Mouse (Mus musculus): Measurements from ENCODE around the gene Cdc25b. TPM values are rescaled to one million over a fixed set of nuclear protein-coding genes. Genes with fewer than 3 reads are reported as not detected.

Cdc25b gene
- polyA plus RNA-seq, 1 experiment from 2014 or later, result 102 TPM

- peaks cover 16% of the 10 kb centered on the region for H3K4me1 ChIP-seq (replicated peaks; ENCODE audit: control insufficient read depth, insufficient read depth, low read length)
- H3K36me3 ChIP-seq (ENCODE audit: control insufficient read depth, insufficient read depth, low read length), result no peaks in the 10 kb centered on the region
- peak overlapping the region; percentile 97 for H3K4me2 ChIP-seq (replicated peaks; ENCODE audit: low read depth, low read length)
- no peaks in the 10 kb centered on the region for H3K9me3 ChIP-seq (ENCODE audit: control insufficient read depth, low read length)
- peak overlapping the region; percentile 84 for H3K4me3 ChIP-seq (ENCODE audit: low read depth, low read length)
- H3K27me3 ChIP-seq (ENCODE audit: control insufficient read depth, insufficient read depth, low read length), result no peaks in the 10 kb centered on the region
- peak overlapping the region; percentile 89 for H3K27ac ChIP-seq (ENCODE audit: low read depth, low read length)
- DNase-seq (ENCODE audit: low spot score), result peak; percentile 75
- peak; percentile 66 for ATAC-seq (ENCODE audit: low FRiP score)
- H3K9ac ChIP-seq (ENCODE audit: low read depth, low read length), result peak overlapping the region; percentile 95
- 1% methylated on average over 65 of the region's 67 CpGs for WGBS
These were observed 7.4 kb upstream of the Cdc25b start for GRCm38 (mm10) chr2:131179246-131179886.

- 2% methylated on average over 44 of the region's 57 CpGs for WGBS
- H3K4me3 ChIP-seq (ENCODE audit: low read depth, low read length), result peak within 1 kb of the TSS; percentile 84
- peaks cover 16% of the 10 kb centered on the region for H3K4me1 ChIP-seq (replicated peaks; ENCODE audit: control insufficient read depth, insufficient read depth, low read length)
- DNase-seq (ENCODE audit: low spot score) (peak; percentile 93), ATAC-seq (ENCODE audit: low FRiP score) (peak; percentile 81)
- H3K9me3 ChIP-seq (ENCODE audit: control insufficient read depth, low read length), result no peaks in the 10 kb centered on the region
- peak within 1 kb of the TSS; percentile 95 for H3K9ac ChIP-seq (ENCODE audit: low read depth, low read length)
- peak within 1 kb of the TSS; percentile 97 for H3K4me2 ChIP-seq (replicated peaks; ENCODE audit: low read depth, low read length)
- H3K27me3 ChIP-seq (ENCODE audit: control insufficient read depth, insufficient read depth, low read length), result no peaks in the 10 kb centered on the region
- no peaks in the 10 kb centered on the region for H3K36me3 ChIP-seq (ENCODE audit: control insufficient read depth, insufficient read depth, low read length)
- peak within 1 kb of the TSS; percentile 89 for H3K27ac ChIP-seq (ENCODE audit: low read depth, low read length)
These were observed 6.7 kb upstream of the Cdc25b start, which contains the start of gene Cenpb for GRCm38 (mm10) chr2:131179990-131180587. Gene Cenpb (minus strand): TSS chr2:131180067.

GRCm38 (mm10) chr2:131186343-131186742 lies 406 bp upstream of the Cdc25b start:
- H3K4me2 ChIP-seq (replicated peaks; ENCODE audit: low read depth, low read length), result peak overlapping the region; percentile 80
- under 1% methylated on average over 14 of the region's 14 CpGs for WGBS
- peaks cover 11% of the 10 kb centered on the region for H3K4me1 ChIP-seq (replicated peaks; ENCODE audit: control insufficient read depth, insufficient read depth, low read length)
- ATAC-seq (ENCODE audit: low FRiP score) (no peak), DNase-seq (ENCODE audit: low spot score) (no peak)
- H3K4me3 ChIP-seq (ENCODE audit: low read depth, low read length), result peak overlapping the region; percentile 72
- peak overlapping the region; percentile 89; the same call in 1 of the 2 replicates for H3K9ac ChIP-seq (ENCODE audit: low read depth, low read length)
- H3K36me3 ChIP-seq (ENCODE audit: control insufficient read depth, insufficient read depth, low read length), result no peaks in the 10 kb centered on the region
- H3K9me3 ChIP-seq (ENCODE audit: control insufficient read depth, low read length), result no peaks in the 10 kb centered on the region
- H3K27ac ChIP-seq (ENCODE audit: low read depth, low read length), result peak overlapping the region; percentile 80; the same call in 1 of the 2 replicates
- H3K27me3 ChIP-seq (ENCODE audit: control insufficient read depth, insufficient read depth, low read length), result no peaks in the 10 kb centered on the region; the same call in 1 of the 2 replicates

GRCm38 (mm10) chr2:131187602-131187922 lies 813 bp downstream of the Cdc25b start:
- H3K27me3 ChIP-seq (ENCODE audit: control insufficient read depth, insufficient read depth, low read length), result no peaks in the 10 kb centered on the region; the same call in 1 of the 2 replicates
- no peaks in the 10 kb centered on the region for H3K9me3 ChIP-seq (ENCODE audit: control insufficient read depth, low read length)
- H3K4me1 ChIP-seq (replicated peaks; ENCODE audit: control insufficient read depth, insufficient read depth, low read length), result peaks cover 13% of the 10 kb centered on the region
- peak overlapping the region; percentile 80 for H3K4me2 ChIP-seq (replicated peaks; ENCODE audit: low read depth, low read length)
- H3K36me3 ChIP-seq (ENCODE audit: control insufficient read depth, insufficient read depth, low read length), result no peaks in the 10 kb centered on the region
- DNase-seq (ENCODE audit: low spot score), result peak; percentile 48
- H3K27ac ChIP-seq (ENCODE audit: low read depth, low read length), result 0 out of 2 replicates have a peak overlapping the region, but pooled peaks have one; percentile 80
- H3K9ac ChIP-seq (ENCODE audit: low read depth, low read length), result peak overlapping the region; percentile 89
- ATAC-seq (ENCODE audit: low FRiP score), result no peak
- 30% methylated on average over 3 of the region's 3 CpGs for WGBS
- H3K4me3 ChIP-seq (ENCODE audit: low read depth, low read length), result peak overlapping the region; percentile 72

- H3K4me2 ChIP-seq (replicated peaks; ENCODE audit: low read depth, low read length), result peak overlapping the region; percentile 80
- H3K27ac ChIP-seq (ENCODE audit: low read depth, low read length), result no peak overlapping the region
- ATAC-seq (ENCODE audit: low FRiP score) (no peak), DNase-seq (ENCODE audit: low spot score) (no peak)
- H3K9ac ChIP-seq (ENCODE audit: low read depth, low read length), result no peak overlapping the region
- H3K9me3 ChIP-seq (ENCODE audit: control insufficient read depth, low read length), result no peaks in the 10 kb centered on the region
- H3K4me1 ChIP-seq (replicated peaks; ENCODE audit: control insufficient read depth, insufficient read depth, low read length), result peaks cover 13% of the 10 kb centered on the region
- no peaks in the 10 kb centered on the region; the same call in 1 of the 2 replicates for H3K27me3 ChIP-seq (ENCODE audit: control insufficient read depth, insufficient read depth, low read length)
- 96% methylated on average over 5 of the region's 5 CpGs for WGBS
- peak overlapping the region; percentile 72; the same call in 1 of the 2 replicates for H3K4me3 ChIP-seq (ENCODE audit: low read depth, low read length)
- H3K36me3 ChIP-seq (ENCODE audit: control insufficient read depth, insufficient read depth, low read length), result peaks cover 7% of the 10 kb centered on the region
These were observed 1.6 kb downstream of the Cdc25b start for GRCm38 (mm10) chr2:131188311-131188710.

GRCm38 (mm10) chr2:131189521-131190309 lies 3.0 kb downstream of the Cdc25b start:
- peaks cover 13% of the 10 kb centered on the region for H3K4me1 ChIP-seq (replicated peaks; ENCODE audit: control insufficient read depth, insufficient read depth, low read length)
- peak overlapping the region; percentile 89 for H3K27ac ChIP-seq (ENCODE audit: low read depth, low read length)
- H3K4me3 ChIP-seq (ENCODE audit: low read depth, low read length), result no peak overlapping the region
- peak overlapping the region; percentile 1 for H3K4me2 ChIP-seq (replicated peaks; ENCODE audit: low read depth, low read length)
- H3K9ac ChIP-seq (ENCODE audit: low read depth, low read length), result no peak overlapping the region
- H3K9me3 ChIP-seq (ENCODE audit: control insufficient read depth, low read length), result no peaks in the 10 kb centered on the region
- no peaks in the 10 kb centered on the region; the same call in 1 of the 2 replicates for H3K27me3 ChIP-seq (ENCODE audit: control insufficient read depth, insufficient read depth, low read length)
- DNase-seq (ENCODE audit: low spot score), result no peak
- ATAC-seq (ENCODE audit: low FRiP score), result no peak
- H3K36me3 ChIP-seq (ENCODE audit: control insufficient read depth, insufficient read depth, low read length), result peaks cover 16% of the 10 kb centered on the region
- 41% methylated on average over 5 of the region's 5 CpGs for whole genome bisulfite sequencing

- WGBS, result 14% methylated on average over 10 of the region's 10 CpGs
- no peaks in the 10 kb centered on the region for H3K9me3 ChIP-seq (ENCODE audit: control insufficient read depth, low read length)
- peaks cover 17% of the 10 kb centered on the region for H3K36me3 ChIP-seq (ENCODE audit: control insufficient read depth, insufficient read depth, low read length)
- H3K4me2 ChIP-seq (replicated peaks; ENCODE audit: low read depth, low read length), result peak overlapping the region; percentile 23; the same call in 1 of the 2 replicates
- DNase-seq (ENCODE audit: low spot score) (peak; percentile 82), ATAC-seq (ENCODE audit: low FRiP score) (peak; percentile 82)
- H3K27ac ChIP-seq (ENCODE audit: low read depth, low read length), result peak overlapping the region; percentile 89
- no peaks in the 10 kb centered on the region; the same call in 1 of the 2 replicates for H3K27me3 ChIP-seq (ENCODE audit: control insufficient read depth, insufficient read depth, low read length)
- no peak overlapping the region for H3K4me3 ChIP-seq (ENCODE audit: low read depth, low read length)
- peaks cover 13% of the 10 kb centered on the region for H3K4me1 ChIP-seq (replicated peaks; ENCODE audit: control insufficient read depth, insufficient read depth, low read length)
- no peak overlapping the region for H3K9ac ChIP-seq (ENCODE audit: low read depth, low read length)
These were observed 3.7 kb downstream of the Cdc25b start for GRCm38 (mm10) chr2:131190344-131191004.

- DNase-seq (ENCODE audit: low spot score) (no peak), ATAC-seq (ENCODE audit: low FRiP score) (no peak)
- Histone ChIP-seq H3K4me1 (replicated peaks; ENCODE audit: control insufficient read depth, insufficient read depth, low read length) (peaks cover 10% of the 10 kb centered on the region), H3K9ac (ENCODE audit: low read depth, low read length) (no peak overlapping the region), H3K27ac (ENCODE audit: low read depth, low read length) (peak overlapping the region; percentile 89), H3K36me3 (ENCODE audit: control insufficient read depth, insufficient read depth, low read length) (peaks cover 17% of the 10 kb centered on the region), H3K4me2 (replicated peaks; ENCODE audit: low read depth, low read length) (peak overlapping the region; percentile 23; the same call in 1 of the 2 replicates), H3K9me3 (ENCODE audit: control insufficient read depth, low read length) (no peaks in the 10 kb centered on the region), H3K4me3 (ENCODE audit: low read depth, low read length) (no peak overlapping the region), H3K27me3 (ENCODE audit: control insufficient read depth, insufficient read depth, low read length) (no peaks in the 10 kb centered on the region)
- 67% methylated on average over 7 of the region's 7 CpGs for WGBS
These were observed 4.2 kb downstream of the Cdc25b start for GRCm38 (mm10) chr2:131191005-131191390.
